Mouse (Mus musculus): ENCODE results near the gene Mtr.

DNA sequence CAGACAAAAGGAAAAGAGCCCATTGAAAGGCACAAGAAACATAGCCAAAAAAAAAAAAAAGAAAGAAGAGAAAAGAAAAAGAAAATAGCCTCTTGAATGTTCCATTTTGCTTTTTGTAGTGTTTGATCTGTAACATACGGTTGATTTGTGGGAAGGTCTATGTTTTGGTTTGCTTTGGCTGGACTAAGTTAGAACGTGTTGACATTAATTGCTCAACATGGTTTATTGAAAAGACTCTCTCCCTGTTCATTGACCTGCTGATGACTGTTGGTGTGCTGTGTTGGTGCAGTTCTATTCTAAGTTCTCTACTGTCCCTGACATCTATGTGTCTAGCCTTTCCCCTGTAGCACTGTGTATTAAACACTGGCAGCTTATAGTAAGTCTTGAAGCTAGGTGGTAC, 111.5 kb downstream of the Mtr start:
- no peak for TF ChIP-seq POLR2A (IDR thresholded peaks at IDR 0.05; ENCODE audit: borderline replicate concordance, low read depth, low read length)
- TF ChIP-seq CTCF (IDR thresholded peaks at IDR 0.05; ENCODE audit: low read depth, low read length): no peak
